Comparison of ENCODE assay signal across 15 mouse cellular contexts in the genomic region with DNA sequence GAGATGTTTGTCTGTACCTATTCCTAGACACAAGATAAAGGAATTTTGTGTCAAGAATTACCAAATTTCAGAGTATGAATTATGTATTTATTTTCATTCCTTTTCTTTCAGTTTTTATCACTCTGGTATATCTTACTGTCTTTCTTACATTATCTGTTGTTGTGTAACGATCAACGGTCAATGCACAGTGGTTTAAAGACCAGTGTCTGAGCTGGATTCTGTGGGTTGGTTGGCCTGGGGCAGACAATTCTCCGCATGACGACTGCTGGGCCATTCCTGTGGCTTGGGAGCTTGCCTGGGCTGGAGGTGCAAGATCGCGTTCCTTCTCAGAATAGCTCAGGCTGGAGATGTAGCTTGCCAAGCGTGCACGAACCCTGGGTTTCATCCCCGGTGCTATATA. TPM values are rescaled to one million over a fixed set of nuclear protein-coding genes. Genes with fewer than 3 reads are reported as not detected.
DNase-seq lines count a peak whose midpoint lies in the region; TF ChIP-seq lines count a peak whose summit lies in the region.
"Had no signal": no experiment of that assay in that cellular context is flagged by ENCODE, and none has a peak within 500 bp of the region (broad histone marks: within the 10 kb centered on the region; RNA-seq: fewer than 3 reads in every experiment).

No protein-coding gene starts in this region.

- H3K4me1 ChIP-seq in lung, adult 2 months (ENCODE audit: control insufficient read depth, insufficient read depth, low read length), result no peaks in the 10 kb centered on the region
- H3K4me1 ChIP-seq: forebrain, embryonic 12.5 days had no signal

- H3K4me3 ChIP-seq in lung, adult 2 months (replicated peaks; ENCODE audit: extremely low read depth, low read depth, low read length), result no peak overlapping the region
- H3K4me3 ChIP-seq: forebrain, embryonic 12.5 days had no signal

- TF ChIP-seq CTCF in lung, adult 2 months (IDR thresholded peaks at IDR 0.05; ENCODE audit: insufficient read depth, low read length), result no peak

- intact Hi-C loops in gastrocnemius, postnatal 14 days (cut with DNase I; ENCODE audit: low total_unique reads), result no loop called here
- intact Hi-C loops in left cerebral cortex, postnatal 4 days (cut with DNase I), result no loop called here

- peak; percentile 4 to 12 for DNase-seq in cerebellum, postnatal 36 days
- no peak for DNase-seq in cerebellum, adult 8-10 months
- DNase-seq in lung, postnatal 36 days, result peak; percentile 7
- DNase-seq in lung, adult 2 months, result no peak
- peak; percentile 75 for DNase-seq in gastrocnemius, postnatal 14 days
- peak; percentile 83 for DNase-seq in skeletal muscle tissue, adult 2 months (ENCODE audit: low read depth, low spot score)
- DNase-seq in thymus, postnatal 4 days, result no peak
- no peak for DNase-seq in left cerebral cortex, postnatal 4 days
- DNase-seq: adrenal gland, adult 8-10 months; kidney, adult 9 months; layer of hippocampus, adult 9-11 months; liver, postnatal 0 days; right cerebral cortex, postnatal 4 days; thymus, postnatal 25 days had no signal

- TF ChIP-seq POLR2A in lung, adult 2 months (IDR thresholded peaks at IDR 0.05; ENCODE audit: borderline replicate concordance, extremely low read depth, low read depth, low read length), result no peak

- WGBS in lung, adult 2 months, result 78% methylated on average over 9 of the region's 9 CpGs

RNA-seq across cellular contexts. Expression of a gene that starts 30.3 kb away (rescaled TPM):
- 23.0 and 37.9 TPM in 2 replicates for polyA plus RNA-seq in lung, adult 2 months (2012; rRNA removed)
- 100 to 1,000 TPM in 1 of 2 experiments, 10 to 100 TPM in 1; 73.6 to 103 TPM for total RNA-seq in gastrocnemius, postnatal 14 days (2021)
- 100 to 1,000 TPM; 114 to 124 TPM for total RNA-seq in left cerebral cortex, postnatal 4 days (2021)

Comparison
In these comparisons a context has a peak if more than half of its experiments do, and no peak if none do; other contexts are left out.
1. DNase-seq: peak in cerebellum, postnatal 36 days (2 of 2), lung, postnatal 36 days (single experiment), gastrocnemius, postnatal 14 days (single experiment) and skeletal muscle tissue, adult 2 months (single experiment); none in cerebellum, adult 8-10 months (single experiment), lung, adult 2 months (single experiment), thymus, postnatal 4 days (single experiment) and left cerebral cortex, postnatal 4 days (single experiment).